Mouse (Mus musculus): ENCODE results near the gene Pbx4. TPM values are rescaled to one million over a fixed set of nuclear protein-coding genes. Genes with fewer than 3 reads are reported as not detected.

Gene Pbx4
- polyA plus RNA-seq (2012; rRNA removed): 3.3 and 3.7 TPM in 2 replicates

DNA sequence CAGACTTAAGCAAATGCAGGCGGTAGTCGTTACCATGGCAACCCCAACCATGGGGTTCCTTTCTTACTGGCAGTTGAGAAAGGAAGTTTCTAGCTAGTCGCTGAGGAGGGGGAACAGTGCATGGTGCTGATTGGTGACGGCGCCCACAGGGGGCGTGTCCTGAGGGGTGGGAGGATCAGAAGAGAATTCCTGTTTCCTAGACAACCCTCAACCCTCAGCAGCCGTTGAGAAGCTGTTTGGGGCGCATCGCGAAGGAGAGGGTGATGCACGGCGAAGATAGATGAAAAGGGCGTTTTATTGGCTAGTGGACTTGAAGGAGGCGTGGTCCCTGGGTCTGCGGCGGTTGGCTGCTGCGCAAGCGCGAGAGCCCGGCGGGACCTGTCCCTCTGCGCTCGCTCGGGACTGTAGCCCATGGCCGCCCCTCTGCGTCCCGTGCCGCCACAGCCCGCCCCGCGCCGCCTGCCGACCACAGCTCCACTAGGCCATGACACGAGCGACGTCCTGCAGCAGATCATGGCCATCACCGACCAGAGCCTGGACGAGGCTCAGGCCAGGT is at the start of gene Pbx4:
Pbx4 (plus strand) TSS at position 194 of the 556 bp plus-strand sequence.
- DNase-seq (ENCODE audit: low read depth): no peak

- DNase-seq (ENCODE audit: low read depth): no peak
Measured at GRCm38 (mm10) chr8:69789105-69789504, 43.2 kb upstream of the Pbx4 start.

GRCm38 (mm10) chr8:69789731-69790130 is 42.6 kb upstream of the Pbx4 start:
- no peak for DNase-seq (ENCODE audit: low read depth)

GRCm38 (mm10) chr8:69790364-69790763 is 41.9 kb upstream of the Pbx4 start:
- DNase-seq (ENCODE audit: low read depth): no peak

GRCm38 (mm10) chr8:69790773-69791367 is 41.4 kb upstream of the Pbx4 start, which contains the start of the genes Atp13a1 and Zfp866:
TSS of gene Atp13a1 (plus strand) at chr8:69791163.
TSS of gene Zfp866 (minus strand) at chr8:69791178.
- no peak for DNase-seq (ENCODE audit: low read depth)

GRCm38 (mm10) chr8:69791415-69792068 is 40.7 kb upstream of the Pbx4 start:
- DNase-seq (ENCODE audit: low read depth): no peak

- no peak for DNase-seq (ENCODE audit: low read depth)
Measured at GRCm38 (mm10) chr8:69793666-69794065, 38.6 kb upstream of the Pbx4 start.

DNA sequence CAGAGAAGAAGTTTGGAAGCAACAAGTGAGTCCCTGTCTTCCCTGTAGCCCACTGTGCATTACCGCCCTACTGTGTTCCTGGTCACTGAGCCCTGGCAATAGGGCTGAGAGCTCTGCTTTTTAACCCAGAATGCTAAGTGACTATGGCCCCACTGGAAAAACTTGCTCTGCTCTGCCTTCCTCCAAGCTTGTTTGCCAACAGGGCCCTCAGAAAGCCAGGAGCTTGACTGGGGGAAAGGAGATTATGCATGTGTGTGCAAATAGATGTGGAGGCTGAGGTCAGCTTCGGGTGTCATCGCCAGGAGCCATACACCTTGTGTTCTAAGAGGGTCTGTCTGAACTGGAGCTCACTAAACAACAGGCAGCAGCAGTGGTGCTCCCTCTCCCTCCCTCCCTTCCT is 38.2 kb upstream of the Pbx4 start:
- DNase-seq (ENCODE audit: low read depth): no peak

DNA sequence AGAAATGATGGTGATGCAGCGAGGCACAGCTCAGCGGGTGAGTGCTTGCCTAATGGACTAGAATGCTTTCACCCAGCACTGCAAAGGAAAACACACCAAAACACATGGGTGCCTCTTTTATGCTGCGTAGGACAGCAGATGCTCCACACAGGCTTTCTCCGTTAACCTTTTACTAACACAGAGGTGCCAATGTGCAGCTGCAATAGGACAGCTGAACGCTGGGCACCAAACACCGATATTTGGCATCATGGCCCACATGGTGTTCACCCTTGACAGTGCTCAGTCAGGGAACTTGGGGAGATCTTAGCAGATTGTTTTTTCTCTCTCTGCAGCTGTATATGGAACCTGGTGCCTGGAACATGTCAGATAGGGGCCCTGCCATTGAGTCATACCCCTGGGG is 37.4 kb upstream of the Pbx4 start:
- DNase-seq (ENCODE audit: low read depth): no peak

DNA sequence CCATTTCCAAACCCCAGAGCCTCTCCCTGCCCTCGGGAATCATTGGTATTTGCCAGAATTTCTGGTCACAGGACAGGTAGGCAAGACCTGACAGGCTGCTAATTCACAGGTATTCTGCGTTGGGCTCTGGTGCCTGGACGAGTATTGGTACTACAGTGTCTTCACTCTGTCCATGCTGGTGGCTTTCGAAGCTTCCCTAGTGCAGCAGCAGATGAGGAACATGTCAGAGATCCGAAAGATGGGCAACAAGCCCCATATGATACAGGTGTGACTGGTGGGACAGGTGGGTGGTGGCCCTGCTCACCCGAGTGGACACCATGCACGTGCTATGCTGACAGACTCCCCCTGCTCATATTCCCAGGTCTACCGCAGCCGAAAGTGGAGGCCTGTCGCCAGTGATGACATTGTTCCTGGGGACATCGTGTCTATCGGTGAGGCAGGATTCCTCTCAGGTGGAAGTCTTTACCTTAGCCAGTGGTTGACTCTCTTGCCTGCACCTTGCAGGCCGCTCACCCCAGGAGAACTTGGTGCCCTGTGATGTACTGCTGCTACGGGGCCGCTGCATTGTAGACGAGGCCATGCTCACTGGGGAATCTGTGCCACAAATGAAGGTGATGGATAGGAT is 35.5 kb upstream of the Pbx4 start:
- DNase-seq (ENCODE audit: low read depth): no peak

DNA sequence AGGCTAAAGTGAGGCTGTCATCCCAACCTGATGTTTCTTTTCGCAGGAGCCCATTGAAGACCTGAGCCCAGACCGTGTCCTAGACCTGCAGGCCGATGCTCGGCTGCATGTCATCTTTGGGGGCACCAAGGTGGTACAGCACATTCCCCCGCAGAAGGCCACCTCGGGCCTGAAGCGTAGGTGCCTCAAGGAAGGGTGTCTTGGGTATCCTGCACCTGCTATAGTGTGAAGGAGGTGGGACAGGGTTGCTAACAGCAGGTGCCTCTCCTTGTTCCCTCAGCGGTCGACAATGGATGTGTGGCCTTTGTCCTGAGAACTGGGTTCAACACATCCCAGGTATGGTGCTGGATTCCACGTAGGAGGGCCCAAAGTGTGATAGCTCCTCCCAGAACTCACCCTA is 34.6 kb upstream of the Pbx4 start:
- no peak for DNase-seq (ENCODE audit: low read depth)

GRCm38 (mm10) chr8:69799261-69799660 is 33.0 kb upstream of the Pbx4 start:
- DNase-seq (ENCODE audit: low read depth): no peak

DNA sequence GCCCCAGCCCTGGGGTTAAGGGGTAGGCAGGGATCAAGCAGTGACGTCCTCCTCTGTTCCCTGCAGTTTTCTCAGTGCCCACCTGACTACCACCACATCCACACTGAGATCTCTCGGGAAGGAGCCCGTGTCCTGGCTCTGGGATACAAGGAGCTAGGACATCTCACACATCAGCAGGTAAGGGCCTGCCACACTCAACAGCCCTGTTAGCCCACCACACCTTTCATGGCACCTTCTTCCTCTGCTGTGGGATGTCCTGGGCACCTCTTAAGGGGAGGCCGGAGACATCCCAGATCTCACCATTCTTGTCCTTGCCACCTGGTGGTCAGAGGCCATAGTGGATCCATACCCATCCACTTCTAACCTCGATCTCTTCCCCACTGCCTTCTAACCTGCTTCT is 32.3 kb upstream of the Pbx4 start:
- no peak for DNase-seq (ENCODE audit: low read depth)

GRCm38 (mm10) chr8:69801796-69802195 is 30.5 kb upstream of the Pbx4 start:
- no peak for DNase-seq (ENCODE audit: low read depth)

- DNase-seq (ENCODE audit: low read depth): no peak
Measured at GRCm38 (mm10) chr8:69802216-69802615, 30.1 kb upstream of the Pbx4 start.

DNA sequence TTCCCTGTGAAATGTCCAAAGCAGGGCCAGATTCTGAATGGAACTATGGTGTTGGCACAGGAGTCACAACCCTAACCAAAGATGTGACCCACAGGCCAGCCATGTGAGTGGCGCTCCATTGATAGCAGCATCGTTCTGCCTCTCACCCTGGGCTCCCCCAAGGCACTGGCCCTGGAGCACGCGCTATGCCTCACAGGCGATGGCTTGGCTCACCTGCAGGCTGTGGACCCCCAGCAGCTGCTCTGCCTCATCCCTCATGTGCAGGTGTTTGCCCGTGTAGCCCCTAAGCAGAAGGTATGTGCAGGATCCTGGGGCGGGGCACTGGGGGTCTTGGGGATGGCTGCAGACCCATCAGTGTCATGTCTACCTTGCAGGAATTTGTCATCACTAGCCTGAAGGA is 28.9 kb upstream of the Pbx4 start:
- no peak for DNase-seq (ENCODE audit: low read depth)

GRCm38 (mm10) chr8:69804537-69804936 is 27.8 kb upstream of the Pbx4 start:
- no peak for DNase-seq (ENCODE audit: low read depth)

GRCm38 (mm10) chr8:69805086-69805485 is 27.2 kb upstream of the Pbx4 start:
- DNase-seq (ENCODE audit: low read depth): no peak

DNA sequence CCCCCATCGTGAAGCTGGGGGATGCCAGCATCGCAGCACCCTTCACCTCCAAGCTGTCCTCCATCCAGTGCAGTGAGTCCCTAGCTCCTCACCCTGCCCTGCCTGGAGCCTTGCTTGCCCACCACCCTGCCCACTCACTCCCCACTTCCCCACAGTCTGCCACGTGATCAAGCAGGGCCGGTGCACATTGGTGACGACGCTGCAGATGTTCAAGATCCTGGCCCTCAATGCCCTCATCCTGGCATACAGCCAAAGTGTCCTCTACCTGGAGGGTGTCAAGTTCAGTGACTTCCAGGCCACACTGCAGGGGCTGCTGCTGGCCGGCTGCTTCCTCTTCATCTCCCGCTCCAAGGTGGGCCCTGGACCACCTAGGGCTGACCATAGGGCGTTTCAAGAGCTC is 26.8 kb upstream of the Pbx4 start:
- DNase-seq (ENCODE audit: low read depth): no peak

GRCm38 (mm10) chr8:69807236-69807635 is 25.1 kb upstream of the Pbx4 start:
- DNase-seq (ENCODE audit: low read depth): no peak

- no peak for DNase-seq (ENCODE audit: low read depth)
Measured at GRCm38 (mm10) chr8:69808094-69808863, 24.0 kb upstream of the Pbx4 start, which contains the start of gene Gmip. TSS of gene Gmip (plus strand) at chr8:69808679.

DNA sequence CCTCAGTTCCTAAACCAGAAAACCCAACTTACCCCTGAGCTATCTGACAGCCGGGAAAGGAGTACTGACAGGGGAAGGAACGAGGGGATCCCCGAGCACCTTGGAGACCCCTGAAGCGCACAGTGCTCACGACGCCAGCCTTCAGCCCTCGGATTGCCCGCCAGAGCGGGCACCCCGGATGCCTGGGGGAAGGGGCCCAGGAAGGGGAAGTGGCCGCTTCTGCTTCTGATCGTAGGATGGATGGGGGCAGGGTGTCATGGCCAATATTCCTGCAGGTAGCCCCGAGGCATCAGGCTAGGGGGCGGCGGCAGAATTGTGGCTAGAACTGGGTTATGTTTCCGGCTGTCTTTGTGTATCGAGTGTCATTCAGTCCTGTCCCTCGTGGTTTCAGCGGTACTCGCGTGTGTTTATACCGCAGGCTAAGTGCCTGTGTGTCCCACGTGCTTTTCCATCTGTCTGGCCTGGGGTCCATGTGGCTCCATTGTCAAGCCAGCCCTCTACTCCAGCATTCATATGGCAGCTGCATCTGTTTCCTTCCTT is 23.4 kb upstream of the Pbx4 start:
- DNase-seq (ENCODE audit: low read depth): no peak

Measured in gonadal fat pad, adult 2 months (tissue).